Mouse (Mus musculus): ENCODE results near the gene Orc6. TPM values are rescaled to one million over a fixed set of nuclear protein-coding genes. Genes with fewer than 3 reads are reported as not detected.

The Orc6 gene
- polyA plus RNA-seq, 1 experiment from 2014 or later, result 156 TPM

GRCm38 (mm10) chr8:85329506-85329905 is 30.1 kb downstream of the Orc6 start:
- Histone ChIP-seq H3K27me3 (ENCODE audit: low read depth, poor library complexity, severe bottlenecking) (no peaks in the 10 kb centered on the region), H3K36me3 (no peaks in the 10 kb centered on the region), H3K4me1 (no peaks in the 10 kb centered on the region), H3K27ac (no peak overlapping the region), H3K4me3 (no peak overlapping the region), H3K9me3 (replicated peaks) (no peaks in the 10 kb centered on the region)
- DNase-seq (ENCODE audit: low spot score), result no peak
- WGBS, result 73% methylated on average over 1 of the region's 1 CpGs

GRCm38 (mm10) chr8:85335105-85335504 is 35.7 kb downstream of the Orc6 start:
- Histone ChIP-seq H3K4me1 (peaks cover 12% of the 10 kb centered on the region), H3K36me3 (no peaks in the 10 kb centered on the region), H3K4me3 (no peak overlapping the region), H3K27me3 (ENCODE audit: low read depth, poor library complexity, severe bottlenecking) (no peaks in the 10 kb centered on the region), H3K27ac (no peak overlapping the region), H3K9me3 (replicated peaks) (no peaks in the 10 kb centered on the region)
- DNase-seq (ENCODE audit: low spot score), result no peak

GRCm38 (mm10) chr8:85336211-85336933 is 36.9 kb downstream of the Orc6 start:
- H3K4me3 ChIP-seq, result no peak overlapping the region
- H3K9me3 ChIP-seq (replicated peaks), result no peaks in the 10 kb centered on the region
- WGBS, result 73% methylated on average over 6 of the region's 6 CpGs
- no peaks in the 10 kb centered on the region for H3K27me3 ChIP-seq (ENCODE audit: low read depth, poor library complexity, severe bottlenecking)
- no peaks in the 10 kb centered on the region for H3K36me3 ChIP-seq
- H3K27ac ChIP-seq, result no peak overlapping the region
- DNase-seq (ENCODE audit: low spot score), result no peak
- H3K4me1 ChIP-seq, result peaks cover 12% of the 10 kb centered on the region

- H3K36me3 ChIP-seq, result no peaks in the 10 kb centered on the region
- H3K27me3 ChIP-seq (ENCODE audit: low read depth, poor library complexity, severe bottlenecking), result no peaks in the 10 kb centered on the region
- H3K4me3 ChIP-seq, result no peak overlapping the region
- H3K4me1 ChIP-seq, result peaks cover 12% of the 10 kb centered on the region
- no peaks in the 10 kb centered on the region for H3K9me3 ChIP-seq (replicated peaks)
- WGBS, result 74% methylated on average over 4 of the region's 4 CpGs
- H3K27ac ChIP-seq, result no peak overlapping the region
- no peak for DNase-seq (ENCODE audit: low spot score)
Measured at GRCm38 (mm10) chr8:85337681-85338080, 38.2 kb downstream of the Orc6 start.

- no peaks in the 10 kb centered on the region for H3K27me3 ChIP-seq (ENCODE audit: low read depth, poor library complexity, severe bottlenecking)
- H3K4me1 ChIP-seq, result peaks cover 12% of the 10 kb centered on the region
- 74% methylated on average over 5 of the region's 5 CpGs for WGBS
- H3K9me3 ChIP-seq (replicated peaks), result no peaks in the 10 kb centered on the region
- no peak overlapping the region for H3K27ac ChIP-seq
- H3K36me3 ChIP-seq, result no peaks in the 10 kb centered on the region
- no peak overlapping the region for H3K4me3 ChIP-seq
- no peak for DNase-seq (ENCODE audit: low spot score)
Measured at GRCm38 (mm10) chr8:85339871-85340573, 40.6 kb downstream of the Orc6 start.

GRCm38 (mm10) chr8:85353287-85353686 is 53.9 kb downstream of the Orc6 start:
- Histone ChIP-seq H3K4me3 (no peak overlapping the region), H3K36me3 (no peaks in the 10 kb centered on the region), H3K9me3 (replicated peaks) (no peaks in the 10 kb centered on the region), H3K27me3 (ENCODE audit: low read depth, poor library complexity, severe bottlenecking) (no peaks in the 10 kb centered on the region), H3K4me1 (no peaks in the 10 kb centered on the region), H3K27ac (no peak overlapping the region)
- WGBS, result 80% methylated on average over 4 of the region's 4 CpGs
- no peak for DNase-seq (ENCODE audit: low spot score)

Other genes starting within 250 kb of the Orc6 start
- 19.9 and 23.1 TPM in 2 replicates for gene Fbxw9, start 239.6 kb upstream of the Orc6 start, polyA plus RNA-seq (2016; fragmentation: Nextera tagmentation; extraction: Ambion mirVana)
- gene Gm5741, start 231.7 kb upstream of the Orc6 start, polyA plus RNA-seq (2016; fragmentation: Nextera tagmentation; extraction: Ambion mirVana), result 0.79 TPM in 1 of 2 replicates, not detected in the other
- gene Dhps, start 227.9 kb upstream of the Orc6 start, polyA plus RNA-seq (2016; fragmentation: Nextera tagmentation; extraction: Ambion mirVana), result 70.2 and 79.0 TPM in 2 replicates
- gene Wdr83os, start 218.9 kb upstream of the Orc6 start, polyA plus RNA-seq (2016; fragmentation: Nextera tagmentation; extraction: Ambion mirVana), result 109 and 116 TPM in 2 replicates
- gene Wdr83, start 218.3 kb upstream of the Orc6 start, polyA plus RNA-seq (2016; fragmentation: Nextera tagmentation; extraction: Ambion mirVana), result 62.5 and 66.4 TPM in 2 replicates
- 22.4 and 25.2 TPM in 2 replicates for gene Man2b1, start 216.4 kb upstream of the Orc6 start, polyA plus RNA-seq (2016; fragmentation: Nextera tagmentation; extraction: Ambion mirVana)
- 1.1 and 1.9 TPM in 2 replicates for gene Zfp791, start 176.5 kb upstream of the Orc6 start, polyA plus RNA-seq (2016; fragmentation: Nextera tagmentation; extraction: Ambion mirVana)
- gene Cks1brt, start 147.7 kb upstream of the Orc6 start, polyA plus RNA-seq (2016; fragmentation: Nextera tagmentation; extraction: Ambion mirVana), result not detected in 2 replicates
- gene Olfr371, start 73.6 kb upstream of the Orc6 start, polyA plus RNA-seq (2016; fragmentation: Nextera tagmentation; extraction: Ambion mirVana), result not detected in 2 replicates
- gene Vps35, start 170 bp downstream of the Orc6 start, polyA plus RNA-seq (2016; fragmentation: Nextera tagmentation; extraction: Ambion mirVana), result 128 and 137 TPM in 2 replicates
- 0.93 TPM in 2 replicates for gene Mylk3, start 86.7 kb downstream of the Orc6 start, polyA plus RNA-seq (2016; fragmentation: Nextera tagmentation; extraction: Ambion mirVana)
- 41.4 and 44.1 TPM in 2 replicates for gene 4921524J17Rik, start 133.2 kb downstream of the Orc6 start, polyA plus RNA-seq (2016; fragmentation: Nextera tagmentation; extraction: Ambion mirVana)
- gene Gpt2, start 192.9 kb downstream of the Orc6 start, polyA plus RNA-seq (2016; fragmentation: Nextera tagmentation; extraction: Ambion mirVana), result 63.7 and 65.8 TPM in 2 replicates

All from limb, embryonic 10.5 days (tissue).